Mouse (Mus musculus) lung, postnatal 0 days (tissue): Measurements from ENCODE around the gene Bcorl1.
A peak's percentile ranks its signal among the peaks of the same experiment; 100 is the strongest.

ENCODE experiments used
- CTCF ChIP-seq: IDR thresholded peaks from 2 replicates; pipeline ENCODE4 v1.5.1; 2016; ENCODE audit warnings: antibody characterized with exemption, mild to moderate bottlenecking
- EP300 ChIP-seq: IDR thresholded peaks from 2 replicates; pipeline ENCODE4 v1.6.1; 2016; ENCODE audit warnings: antibody characterized with exemption, mild to moderate bottlenecking, control low read depth

DNA sequence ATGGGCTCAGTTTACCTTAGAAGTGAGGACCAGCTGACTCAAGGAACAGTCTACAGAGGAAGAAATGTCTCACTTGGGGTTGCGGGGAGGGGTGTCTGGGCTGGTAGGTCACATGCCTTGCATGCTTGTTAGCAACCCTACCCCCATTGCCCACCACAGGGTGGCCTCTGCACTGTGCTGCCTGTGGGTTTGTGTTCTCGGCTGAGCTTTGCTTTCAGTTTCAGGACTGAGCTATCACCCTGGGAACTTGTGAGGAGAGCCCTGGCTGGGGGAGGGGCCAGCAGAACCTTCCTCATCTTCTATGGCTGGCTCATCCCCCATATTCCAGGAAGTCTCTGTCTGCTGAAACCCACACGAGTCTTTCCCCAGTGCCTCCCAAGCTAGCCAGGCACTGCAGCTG, 83.4 kb downstream of the Bcorl1 start:
- TF ChIP-seq CTCF, result peak; percentile 22; the same call in 1 of the 2 replicates
- TF ChIP-seq EP300, result no peak
